Mouse (Mus musculus) mouse trophoblast stem cell (cell line): Measurements from ENCODE around the gene Metap2.
"Not testable (repeated sequence)": the region's sequence is repeated elsewhere in the genome, so short reads cannot be mapped to it uniquely, and the experiment has no call there.

Experiments
- in situ Hi-C, 2 experiments: fragments of 300-500 bp; cut with MseI, MboI; formaldehyde crosslinking; loops; 2 replicates in 1 of 2; 3 replicates in 1 of 2; pipeline ENCODE4 v1.15.1; 2025

Metap2 gene

DNA sequence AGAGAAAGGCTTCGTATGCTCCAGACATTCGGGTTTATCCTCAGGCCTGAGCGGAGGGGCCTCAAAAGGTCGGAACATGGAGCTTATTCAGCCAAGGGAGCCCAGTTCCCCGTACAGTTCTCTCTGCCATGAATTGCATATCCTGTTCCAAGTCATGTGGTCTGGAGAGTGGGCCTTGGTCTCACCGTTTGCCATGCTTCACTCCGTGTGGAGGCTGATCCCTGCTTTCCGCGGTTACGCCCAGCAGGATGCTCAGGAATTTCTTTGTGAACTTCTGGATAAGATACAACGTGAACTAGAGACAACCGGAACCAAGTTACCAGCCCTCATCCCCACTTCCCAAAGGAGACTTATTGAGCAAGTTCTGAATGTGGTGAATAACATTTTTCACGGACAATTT lies 50.2 kb downstream of the Metap2 start:
- in situ Hi-C loops: no loop called here

DNA sequence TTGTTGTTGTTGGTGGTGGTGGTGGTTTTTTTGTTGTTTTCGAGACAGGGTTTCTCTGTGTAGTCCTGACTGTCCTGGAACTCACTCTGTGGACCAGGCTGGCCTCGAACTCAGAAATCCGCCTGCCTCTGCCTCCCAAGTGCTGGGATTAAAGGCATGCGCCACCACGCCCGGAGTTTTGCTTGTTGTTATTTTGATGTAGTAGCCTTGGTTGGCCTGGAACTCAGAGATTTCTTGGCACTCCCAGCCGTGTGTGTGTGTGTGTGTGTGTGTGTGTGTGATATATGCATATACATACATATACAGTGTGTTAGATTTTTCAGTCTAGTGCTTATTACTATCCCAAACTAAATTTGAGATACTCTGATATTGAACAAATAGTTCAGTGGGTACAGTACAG lies 61.8 kb downstream of the Metap2 start:
- in situ Hi-C loops: not testable (repeated sequence)

DNA sequence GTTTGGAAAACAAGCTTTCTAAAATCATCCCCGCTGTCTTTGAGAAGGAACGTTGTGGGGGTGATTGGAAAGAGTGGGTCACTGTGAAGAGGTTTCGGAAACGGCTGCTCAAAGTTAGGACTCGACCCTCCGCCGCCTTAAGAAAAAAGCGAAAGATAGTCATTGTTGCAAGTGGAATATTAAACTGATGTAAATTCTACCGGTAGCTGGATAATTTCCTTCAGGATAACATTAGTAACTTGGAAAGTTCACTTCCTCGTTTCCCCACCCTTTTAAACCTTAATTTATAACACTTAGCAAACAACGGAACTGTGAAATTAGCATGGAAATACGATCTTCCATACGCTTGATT lies 62.5 kb downstream of the Metap2 start:
- in situ Hi-C loops: no loop called here

DNA sequence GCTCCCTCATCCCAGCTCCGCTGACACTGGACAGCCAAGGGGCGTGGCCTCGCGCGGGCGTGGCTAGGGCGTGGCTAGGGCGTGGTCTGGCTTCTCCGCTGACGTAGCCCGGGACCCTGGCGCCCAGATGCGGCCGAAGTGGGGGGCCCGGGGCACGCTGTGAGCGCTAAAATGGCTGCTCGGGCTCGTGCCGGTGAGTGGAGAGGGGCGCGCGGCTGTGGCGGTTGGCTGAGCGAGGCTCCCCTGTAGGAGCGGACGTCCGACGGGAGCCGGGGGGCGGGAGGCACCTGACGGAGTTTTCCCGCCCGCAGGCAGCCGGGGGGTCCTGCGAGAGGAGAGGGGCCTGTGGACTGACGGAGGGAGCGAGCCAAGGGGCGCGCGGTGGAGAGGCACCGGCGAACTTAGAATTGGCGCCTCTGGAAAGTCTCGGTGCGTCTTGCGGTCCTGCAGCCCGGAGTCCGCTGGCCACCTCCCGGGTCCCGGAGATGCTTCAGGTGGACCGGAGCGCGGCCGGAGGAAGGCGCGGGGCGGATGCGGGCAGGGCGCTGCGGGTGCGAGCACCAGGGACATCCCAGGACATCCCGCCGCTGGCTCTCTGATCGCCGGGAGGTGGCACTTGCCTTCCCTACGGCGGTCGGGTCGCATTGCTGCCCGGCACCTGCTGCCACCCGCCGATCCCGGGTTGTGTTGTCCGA lies 63.0 kb downstream of the Metap2 start:
- in situ Hi-C loops: no loop called here

DNA sequence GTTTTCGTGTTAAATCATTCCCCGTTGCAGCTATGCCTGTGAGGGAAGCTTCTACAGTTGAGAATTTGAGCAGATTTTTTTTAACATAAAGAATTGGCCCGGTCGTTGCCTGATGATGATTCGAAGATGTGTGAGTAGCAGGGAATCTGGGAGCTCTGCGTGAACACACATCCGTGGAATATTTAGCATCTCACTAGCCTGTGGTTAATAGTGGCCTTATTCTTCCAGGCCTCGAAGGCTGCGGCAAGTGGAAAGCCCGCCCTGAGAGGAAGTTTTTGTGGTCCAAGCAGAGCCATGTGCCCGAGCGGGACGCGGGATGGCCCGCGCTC lies 63.6 kb downstream of the Metap2 start:
- in situ Hi-C loops: no loop called here

DNA sequence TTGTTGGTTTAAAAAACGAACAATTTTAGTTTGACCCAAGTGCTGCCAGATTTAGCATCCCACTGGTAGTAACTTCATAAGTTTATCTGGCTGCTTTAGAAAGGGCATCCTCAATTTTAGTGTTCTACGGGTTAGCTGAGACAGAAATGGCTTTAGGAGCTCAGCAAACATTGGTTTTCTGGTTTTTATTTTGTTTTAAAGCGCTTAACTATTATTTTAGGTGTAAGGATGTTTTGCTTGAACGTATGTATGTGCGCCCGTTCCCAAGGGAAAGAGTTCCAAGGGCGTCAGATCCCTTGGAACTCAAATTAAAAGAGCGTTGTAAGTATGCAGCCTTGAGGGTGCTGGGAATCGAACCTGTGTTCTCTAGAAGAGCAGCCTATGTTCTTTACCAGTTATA lies 64.1 kb downstream of the Metap2 start:
- in situ Hi-C loops: no loop called here

DNA sequence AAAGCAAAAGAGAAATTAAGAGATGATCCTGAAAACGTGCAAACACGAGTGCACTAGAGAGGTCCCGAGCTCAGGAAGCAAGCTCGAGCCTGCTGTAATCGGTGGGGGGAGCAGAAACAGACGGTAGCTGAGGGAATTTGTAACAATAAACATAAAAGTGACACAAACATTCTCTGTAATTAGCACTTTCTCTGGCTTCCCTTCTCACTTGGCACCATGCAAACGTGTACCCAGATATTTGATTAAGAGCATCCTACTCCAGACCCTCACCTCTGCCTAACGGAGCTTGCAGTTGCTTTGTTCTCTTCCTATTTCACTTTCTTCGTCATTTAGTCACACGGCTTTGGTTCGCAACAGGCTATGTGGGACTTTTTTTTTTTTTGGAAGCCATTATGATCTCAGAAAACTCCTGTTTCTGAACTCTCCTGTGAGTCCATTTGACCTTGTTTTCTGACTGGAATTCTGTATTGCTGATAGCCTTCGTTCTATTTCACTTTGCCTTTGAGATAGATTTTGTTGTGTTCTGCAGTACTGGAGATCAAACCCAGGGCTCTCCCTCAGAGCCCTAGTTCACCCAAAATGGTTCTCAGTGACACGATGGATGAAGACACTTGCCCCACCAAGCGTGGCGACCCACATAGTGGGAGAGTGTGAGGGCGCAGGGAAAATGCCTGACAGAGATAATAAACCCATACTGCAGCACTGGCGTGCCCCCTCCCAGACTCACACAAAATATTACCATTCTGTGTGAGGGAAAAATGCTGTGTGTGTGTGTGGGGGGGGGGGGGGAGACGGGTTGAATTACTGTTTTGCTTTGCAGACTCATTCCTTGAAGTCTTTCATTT lies 64.9 kb downstream of the Metap2 start:
- in situ Hi-C loops: no loop called here

DNA sequence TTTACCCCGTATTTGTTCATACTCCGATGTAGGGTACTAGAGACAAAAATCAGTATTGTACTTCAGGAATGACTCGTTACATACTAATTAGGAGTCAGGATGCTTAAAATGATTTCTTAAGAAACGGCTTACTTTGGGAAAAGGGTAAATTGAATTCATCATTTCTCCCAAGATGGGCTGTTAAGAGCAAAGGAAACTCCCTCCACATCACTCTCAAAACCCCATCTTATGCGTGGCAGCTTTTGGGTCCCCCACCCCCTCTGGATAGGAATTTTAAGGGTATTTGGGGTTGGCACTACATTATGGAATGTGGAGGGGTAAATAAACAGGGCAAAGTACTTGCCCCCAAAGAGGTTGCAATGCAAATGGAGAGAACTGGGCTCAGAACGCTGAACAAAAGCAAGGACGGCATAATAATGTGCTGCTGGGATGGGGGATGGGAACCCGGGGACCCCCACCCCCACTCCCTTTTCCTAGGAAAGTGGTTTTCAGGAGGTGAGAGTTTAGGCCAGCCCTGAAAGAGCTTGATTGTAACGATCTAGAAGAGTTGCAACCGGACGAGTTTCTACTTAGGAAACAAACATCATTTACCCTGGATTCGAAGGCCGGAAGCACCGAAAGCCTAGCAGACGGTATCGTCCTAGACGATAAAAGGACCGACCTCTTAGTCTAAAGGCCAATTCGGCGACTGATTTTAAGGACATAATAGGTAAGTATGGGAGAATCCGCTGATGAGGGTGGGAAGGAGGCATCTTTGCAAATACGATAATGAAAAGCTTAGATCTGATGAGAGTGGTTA lies 65.8 kb downstream of the Metap2 start, which contains the start of gene Usp44:
Gene Usp44, plus strand, starts transcription at position 625 of the 799 bp plus-strand sequence.
- in situ Hi-C loops: no loop called here

DNA sequence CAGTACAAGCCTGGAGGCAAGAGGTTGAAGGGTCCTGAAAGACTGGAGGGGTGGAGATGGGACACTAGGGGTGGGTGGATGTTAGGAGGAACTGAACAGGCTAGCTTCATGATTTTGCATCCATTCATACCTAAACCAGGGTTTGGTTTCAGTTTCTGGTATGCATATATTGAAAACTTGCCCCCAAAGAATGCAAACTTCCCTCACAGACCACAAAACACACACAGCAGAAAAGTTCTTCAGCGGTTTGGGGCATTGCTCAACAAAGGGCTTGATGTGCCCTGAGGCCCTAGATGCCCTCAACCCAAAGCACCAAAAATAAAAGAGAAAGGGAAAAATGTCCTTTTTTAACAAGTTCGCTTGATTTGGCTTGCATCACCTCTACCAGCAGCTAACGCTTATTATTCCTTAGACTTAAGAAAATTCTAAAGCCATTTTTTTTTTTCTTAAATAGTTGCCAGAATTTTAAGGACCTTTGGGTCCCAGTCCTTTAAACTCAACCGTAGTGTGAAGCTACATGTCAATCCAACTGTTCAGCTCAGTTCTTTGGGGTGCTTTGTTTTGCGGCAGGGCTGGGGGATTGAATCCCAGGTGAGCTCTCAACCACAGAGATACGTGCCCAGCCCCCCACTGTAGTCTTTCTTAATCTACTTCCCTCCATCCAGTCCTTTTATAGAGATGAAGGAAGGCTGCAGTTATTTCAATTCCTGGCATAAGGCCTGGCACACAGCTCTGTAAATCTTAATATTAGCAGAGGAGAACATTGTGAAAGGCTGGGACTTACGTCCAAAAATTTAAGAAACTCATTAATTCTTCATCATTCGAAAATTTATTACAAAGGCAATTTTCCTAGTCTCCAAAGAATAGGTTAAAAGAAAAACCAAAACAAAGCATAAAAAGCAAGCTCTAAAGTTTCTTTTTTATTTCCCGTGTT lies 66.7 kb downstream of the Metap2 start:
- in situ Hi-C loops: no loop called here

DNA sequence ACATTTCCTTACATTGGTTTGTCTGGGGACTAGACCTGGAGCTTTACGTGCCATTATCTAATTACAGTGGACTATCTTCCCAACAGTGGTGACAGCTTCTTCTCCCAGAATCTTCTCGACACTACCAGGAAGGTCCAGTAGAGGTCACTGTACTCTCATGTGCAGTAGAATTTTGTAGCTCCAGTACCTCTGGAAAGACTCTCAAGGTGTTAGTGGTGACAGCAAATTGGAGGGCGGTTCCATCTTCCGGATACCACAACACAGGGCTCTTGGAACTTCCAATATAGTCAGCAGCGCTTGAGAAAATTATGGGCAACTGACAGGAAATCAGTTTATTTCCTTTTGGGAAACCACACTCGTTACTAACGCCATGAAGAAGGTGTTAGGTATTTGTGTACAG lies 78.2 kb downstream of the Metap2 start:
- in situ Hi-C loops: no loop called here

DNA sequence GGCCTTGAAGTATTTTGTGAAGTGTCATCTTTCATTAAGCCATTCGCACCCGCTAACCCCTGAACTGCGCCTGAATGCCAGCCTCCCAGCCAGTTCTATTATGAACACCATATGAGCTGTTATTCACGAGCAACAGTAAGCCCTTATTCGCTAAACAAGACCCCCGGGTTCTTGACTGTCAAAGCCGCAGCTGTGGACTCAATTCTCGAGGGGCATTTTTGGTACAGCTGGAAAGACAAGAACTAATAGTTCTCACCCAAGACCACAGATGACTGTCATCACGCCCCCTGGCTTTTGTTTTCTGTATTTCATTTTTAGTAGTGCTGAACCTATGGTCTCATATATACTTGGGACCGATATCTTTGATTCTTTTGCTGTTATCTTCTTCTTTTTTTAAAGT lies 83.1 kb downstream of the Metap2 start:
- in situ Hi-C loops: no loop called here

DNA sequence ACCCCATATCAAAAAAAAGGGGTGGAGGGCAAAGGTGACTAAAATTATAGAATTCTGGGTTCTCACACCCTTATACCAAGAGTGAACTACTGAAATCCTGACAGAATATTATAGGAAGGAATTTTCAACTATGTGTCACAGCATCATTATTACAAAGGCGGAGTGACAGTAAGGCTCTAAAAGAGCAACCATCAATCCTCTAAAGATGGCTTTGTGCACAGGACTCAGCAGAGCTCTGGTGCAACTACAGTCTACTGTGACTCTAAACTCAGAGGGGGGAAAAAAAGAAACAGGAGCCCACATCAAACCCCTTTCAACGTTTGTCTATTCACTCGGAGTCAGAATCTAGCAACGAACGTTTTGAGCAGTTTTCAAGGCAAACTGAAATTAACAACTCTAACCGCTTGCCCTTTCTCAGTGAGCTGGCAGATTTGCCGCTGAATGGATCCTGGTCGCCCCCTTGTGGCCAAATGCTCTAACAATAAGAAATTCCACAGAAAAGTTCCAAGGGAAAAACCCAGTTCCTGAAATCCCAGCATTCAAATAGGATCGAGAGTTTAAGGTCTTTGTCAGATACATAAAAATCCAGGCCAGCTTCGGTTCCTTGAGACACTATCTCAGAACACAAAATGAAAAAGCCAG lies 84.0 kb downstream of the Metap2 start:
- in situ Hi-C loops: no loop called here

DNA sequence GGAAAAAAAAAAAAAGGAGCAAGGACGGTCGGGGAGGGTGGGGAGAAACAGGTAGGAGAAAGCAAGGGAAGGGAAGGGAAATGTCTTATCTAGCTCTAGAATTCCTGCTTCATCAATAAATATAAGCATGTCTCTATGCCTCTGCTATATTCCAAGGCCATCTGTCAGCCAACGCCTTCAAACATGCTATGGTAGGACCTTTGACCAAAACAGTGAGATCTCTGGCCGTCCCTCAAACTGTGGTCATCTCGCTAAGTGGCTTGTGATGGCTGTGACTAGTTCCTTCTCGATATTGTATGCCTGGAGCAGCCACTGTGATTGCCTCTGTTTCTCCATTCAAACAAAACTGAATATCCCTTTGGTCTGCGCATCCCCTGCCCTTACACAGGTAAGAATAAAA lies 84.8 kb downstream of the Metap2 start:
- in situ Hi-C loops: no loop called here

DNA sequence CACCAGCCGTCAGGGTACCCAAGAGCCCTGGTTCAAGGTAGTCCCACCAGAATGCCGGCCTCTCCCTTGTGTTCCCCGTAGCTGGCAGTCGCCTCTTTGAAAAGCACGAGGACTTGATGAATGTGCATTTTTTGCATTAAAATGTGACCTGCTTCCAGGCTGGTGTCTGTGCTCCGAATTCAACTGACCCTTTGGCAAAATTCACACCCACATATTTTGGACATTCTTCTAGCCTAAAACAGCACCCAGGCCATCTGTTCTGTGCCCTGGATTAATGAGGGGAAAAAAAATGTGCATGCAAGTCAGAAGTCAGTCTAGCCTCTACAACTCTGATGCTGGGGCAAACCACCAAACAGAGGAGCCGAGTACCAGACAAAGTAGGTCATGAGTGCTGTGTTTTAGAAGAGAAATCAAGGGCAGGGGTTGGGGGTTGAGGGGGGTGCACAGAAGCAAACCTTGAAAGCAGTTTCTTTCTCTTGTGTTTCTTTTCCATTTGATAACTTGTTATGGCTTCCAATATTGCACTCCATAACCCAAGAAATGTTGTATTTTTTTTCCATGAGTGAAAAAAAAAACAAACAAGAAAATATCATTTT lies 86.2 kb downstream of the Metap2 start:
- in situ Hi-C loops: no loop called here

DNA sequence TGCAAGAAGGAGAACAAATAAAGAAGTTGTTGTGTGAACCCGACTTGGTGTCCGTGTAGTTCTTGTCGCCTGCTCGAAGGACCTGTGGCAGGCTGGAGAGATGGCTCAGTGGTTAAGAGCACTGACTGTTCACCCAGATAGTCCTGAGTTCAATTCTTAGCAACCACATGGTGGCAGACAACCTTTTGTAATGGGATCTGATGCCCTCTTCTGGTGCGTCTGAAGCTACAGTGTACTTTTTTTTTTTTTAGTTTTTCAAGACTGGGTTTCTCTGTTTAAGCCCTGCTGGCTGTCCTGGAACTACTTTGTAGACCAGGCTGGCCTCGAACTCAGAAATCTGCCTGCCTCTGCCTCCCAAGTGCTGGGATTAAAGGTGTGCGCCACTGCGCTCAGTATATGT lies 87.5 kb downstream of the Metap2 start:
- in situ Hi-C loops: not testable (repeated sequence)
